In the genomic region with DNA sequence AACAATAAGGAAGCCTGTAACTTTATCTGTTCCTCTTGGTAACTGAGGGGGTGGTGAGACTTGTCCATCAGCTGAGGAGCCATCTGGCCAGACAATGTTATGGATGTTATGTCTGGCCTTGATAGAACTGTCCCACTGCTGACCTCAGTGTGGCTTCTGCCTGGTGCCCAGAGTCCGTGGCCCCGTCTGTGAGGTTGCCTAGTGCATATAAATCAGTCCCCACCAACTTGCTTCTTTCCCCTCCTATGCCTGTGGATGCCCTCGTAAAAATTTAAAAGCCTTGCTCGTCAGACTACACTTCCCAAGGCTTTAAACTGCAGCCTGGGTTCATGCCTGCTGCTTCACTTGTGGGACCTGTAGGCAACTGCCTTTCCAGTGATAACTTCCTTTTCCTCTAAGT, we compare ENCODE assay signal across 14 mouse cellular contexts.
"Had no signal": no experiment of that assay in that cellular context is flagged by ENCODE, and none has a peak within 500 bp of the region (broad histone marks: within the 10 kb centered on the region; RNA-seq: fewer than 3 reads in every experiment).

No protein-coding gene starts in this region.

- H3K36me3 ChIP-seq: midbrain, embryonic 13.5 days; midbrain, embryonic 15.5 days; neural tube, embryonic 12.5 days; stomach, embryonic 15.5 days had no signal

- ATAC-seq: midbrain, embryonic 13.5 days; midbrain, embryonic 15.5 days had no signal

- H3K9me3 ChIP-seq: midbrain, embryonic 13.5 days; midbrain, embryonic 15.5 days; stomach, embryonic 15.5 days had no signal

- H3K4me3 ChIP-seq: midbrain, embryonic 13.5 days; midbrain, embryonic 15.5 days; neural tube, embryonic 12.5 days; stomach, embryonic 15.5 days had no signal

- H3K27ac ChIP-seq: midbrain, embryonic 13.5 days; midbrain, embryonic 15.5 days; neural tube, embryonic 12.5 days; stomach, embryonic 15.5 days; stomach, postnatal 0 days had no signal

- H3K27me3 ChIP-seq: midbrain, embryonic 13.5 days; midbrain, embryonic 15.5 days; neural tube, embryonic 12.5 days; stomach, embryonic 15.5 days had no signal

- H3K4me2 ChIP-seq: lung, embryonic 14.5 days; midbrain, embryonic 11.5 days; midbrain, embryonic 13.5 days; midbrain, embryonic 15.5 days; neural tube, embryonic 12.5 days; stomach, embryonic 15.5 days had no signal

- DNase-seq: lung, adult 18-20 months; lung, embryonic 14.5 days; lung, postnatal 10 days; lung, postnatal 4 days; right cerebral cortex, postnatal 14 days; thymus, adult 2 months; thymus, postnatal 25 days; thymus, postnatal 4 days had no signal

- H3K4me1 ChIP-seq: stomach, embryonic 15.5 days had no signal

- H3K9ac ChIP-seq: lung, embryonic 14.5 days; midbrain, embryonic 13.5 days; midbrain, embryonic 15.5 days; neural tube, embryonic 12.5 days; stomach, embryonic 15.5 days had no signal
